Mouse (Mus musculus) hindbrain, embryonic 16.5 days (tissue): ENCODE measurements at regions not wholly inside any gene's neighbourhood (a gene's known extent, or its start where the extent isn't known, plus 50 kb on each side); places are given as distances from the start of the nearest gene placed in this dataset. TPM values are rescaled to one million over a fixed set of nuclear protein-coding genes. Genes with fewer than 3 reads are reported as not detected.

ENCODE experiments used
- ATAC-seq: fragments of 200-750 bp; cut with Nextera tagmentation; 2 replicates; pipeline ENCODE4 v1.8.0; 2017; ENCODE audit warnings: moderate TSS enrichment, moderate library complexity
- H3K27ac ChIP-seq: fragments of 300-500 bp; sonication (generic); 2 replicates; pipeline ENCODE4 v1.5.1; 2014; ENCODE audit warnings: low read depth, mild to moderate bottlenecking, control low read depth, low read length, moderate library complexity
- H3K27me3 ChIP-seq: fragments of 300-500 bp; sonication (generic); replicated peaks from 2 replicates; pipeline ENCODE4 v1.6.1; 2014; ENCODE audit warnings: low read length; ENCODE audit not compliant: control insufficient read depth, insufficient read depth
- H3K36me3 ChIP-seq: fragments of 300-500 bp; sonication (generic); 2 replicates; pipeline ENCODE4 v1.6.1; 2014; ENCODE audit warnings: mild to moderate bottlenecking, low read length, moderate library complexity, mixed read lengths; ENCODE audit not compliant: control insufficient read depth, insufficient read depth
- H3K4me1 ChIP-seq: fragments of 300-500 bp; sonication (generic); 2 replicates; pipeline ENCODE4 v1.6.1; 2014; ENCODE audit warnings: low read depth, low read length; ENCODE audit not compliant: control insufficient read depth, insufficient read depth
- H3K4me2 ChIP-seq: fragments of 300-500 bp; sonication (generic); 2 replicates; pipeline ENCODE4 v1.6.1; 2014; ENCODE audit warnings: mild to moderate bottlenecking, low read length, control low read depth, moderate library complexity
- H3K4me3 ChIP-seq: fragments of 300-500 bp; sonication (generic); 2 replicates; pipeline ENCODE4 v1.5.1; 2014; ENCODE audit warnings: mild to moderate bottlenecking, low read length, control low read depth, moderate library complexity
- H3K9ac ChIP-seq: fragments of 300-500 bp; sonication (generic); 2 replicates; pipeline ENCODE4 v1.6.1; 2014; ENCODE audit warnings: low read depth, mild to moderate bottlenecking, control low read depth, low read length, moderate library complexity
- H3K9me3 ChIP-seq: fragments of 300-500 bp; sonication (generic); 2 replicates; pipeline ENCODE4 v1.6.1; 2014; ENCODE audit warnings: mild to moderate bottlenecking, low read length, moderate library complexity; ENCODE audit not compliant: control insufficient read depth
- WGBS: fragments of 180-500 bp; shearing (Covaris S2); extraction: QIAGEN DNeasy Blood & Tissue Kit; methylation state at CpG from one replicate; pipeline ENCODE4 v1.1.7; 2014; 5-methylcytosine and 5-hydroxymethylcytosine counted together
- microRNA-seq: library from miRNA; unstranded; fragments of <30 nt; microRNA quantifications from one replicate; pipeline ENCODE4, GENCODE M21; 2017

- Histone ChIP-seq H3K27me3 (no peaks in the 10 kb centered on the region), H3K27ac (no peak overlapping the region), H3K9ac (no peak overlapping the region), H3K36me3 (no peaks in the 10 kb centered on the region), H3K4me2 (peak overlapping the region; percentile 30), H3K4me1 (no peaks in the 10 kb centered on the region), H3K9me3 (no peaks in the 10 kb centered on the region), H3K4me3 (no peak overlapping the region)
- ATAC-seq, result peak; percentile 63
- WGBS, result 35% methylated on average over 19 of the region's 19 CpGs
Measured at GRCm38 (mm10) chr3:34959044-34959521, 308.9 kb downstream of the Sox2 start.

DNA sequence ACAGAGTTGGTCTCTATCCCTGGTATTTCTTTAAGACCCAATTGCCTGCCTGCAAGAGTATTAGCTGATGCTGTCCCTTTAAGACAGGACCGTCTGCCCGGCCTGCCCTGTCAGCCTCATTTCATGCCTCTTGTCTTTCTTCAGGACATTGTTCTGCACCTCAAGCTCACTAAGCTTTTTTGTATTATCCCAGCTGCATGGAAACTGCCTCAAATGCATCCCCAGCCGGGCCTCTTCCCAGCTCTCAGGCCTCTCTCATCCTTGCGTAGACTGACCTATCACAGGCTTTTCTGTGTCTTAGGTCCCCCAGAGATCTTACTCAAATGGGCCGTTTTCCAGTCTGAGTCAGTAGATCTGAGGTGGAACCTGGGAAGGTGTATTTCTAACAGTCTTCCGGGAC lies 316.2 kb downstream of the Sox2 start:
- ATAC-seq, result no peak
- H3K27ac ChIP-seq, result no peak overlapping the region
- no peaks in the 10 kb centered on the region for H3K36me3 ChIP-seq
- no peaks in the 10 kb centered on the region for H3K9me3 ChIP-seq
- WGBS, result 16% methylated on average over 6 of the region's 6 CpGs
- H3K27me3 ChIP-seq, result no peaks in the 10 kb centered on the region
- no peak overlapping the region for H3K4me2 ChIP-seq
- H3K4me3 ChIP-seq, result no peak overlapping the region
- no peak overlapping the region for H3K9ac ChIP-seq
- H3K4me1 ChIP-seq, result no peaks in the 10 kb centered on the region

GRCm38 (mm10) chr3:34967911-34968310 lies 317.7 kb downstream of the Sox2 start:
- no peak overlapping the region for H3K4me2 ChIP-seq
- 76% methylated on average over 2 of the region's 2 CpGs for WGBS
- no peak overlapping the region for H3K27ac ChIP-seq
- no peaks in the 10 kb centered on the region for H3K27me3 ChIP-seq
- H3K9me3 ChIP-seq, result no peaks in the 10 kb centered on the region
- no peak for ATAC-seq
- H3K9ac ChIP-seq, result no peak overlapping the region
- no peaks in the 10 kb centered on the region for H3K4me1 ChIP-seq
- no peaks in the 10 kb centered on the region for H3K36me3 ChIP-seq
- no peak overlapping the region for H3K4me3 ChIP-seq

GRCm38 (mm10) chr3:34971536-34971935 lies 321.3 kb downstream of the Sox2 start:
- H3K27ac ChIP-seq, result no peak overlapping the region
- no peaks in the 10 kb centered on the region for H3K27me3 ChIP-seq
- 73% methylated on average over 4 of the region's 4 CpGs for WGBS
- H3K9me3 ChIP-seq, result no peaks in the 10 kb centered on the region
- H3K4me1 ChIP-seq, result peaks cover 3% of the 10 kb centered on the region
- no peak overlapping the region for H3K4me3 ChIP-seq
- no peaks in the 10 kb centered on the region for H3K36me3 ChIP-seq
- ATAC-seq, result no peak
- H3K4me2 ChIP-seq, result no peak overlapping the region
- no peak overlapping the region for H3K9ac ChIP-seq

DNA sequence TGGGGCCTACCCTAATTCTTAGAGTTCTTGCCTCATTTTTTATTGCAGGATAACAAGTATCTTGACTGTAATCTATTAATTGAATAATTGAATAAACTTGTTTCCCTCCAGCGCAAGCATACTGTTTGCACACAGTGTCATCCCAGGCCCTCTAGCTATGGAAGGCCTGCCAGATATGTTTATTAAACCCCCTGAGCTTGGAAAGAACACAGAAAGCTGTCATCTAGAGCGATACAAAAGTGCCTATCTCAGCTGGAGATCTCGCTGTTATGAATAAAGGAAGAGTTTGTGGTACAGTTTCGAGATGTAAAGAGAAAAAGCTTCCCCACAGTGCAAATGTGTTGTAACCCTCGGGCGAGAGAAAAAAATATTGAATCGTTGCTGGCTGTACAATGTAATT lies 324.2 kb downstream of the Sox2 start:
- H3K27ac ChIP-seq, result no peak overlapping the region
- H3K4me1 ChIP-seq, result peaks cover 3% of the 10 kb centered on the region
- H3K36me3 ChIP-seq, result no peaks in the 10 kb centered on the region
- no peaks in the 10 kb centered on the region for H3K9me3 ChIP-seq
- peak; percentile 83 for ATAC-seq
- no peak overlapping the region for H3K4me3 ChIP-seq
- no peak overlapping the region for H3K9ac ChIP-seq
- WGBS, result 36% methylated on average over 7 of the region's 7 CpGs
- H3K27me3 ChIP-seq, result no peaks in the 10 kb centered on the region
- no peak overlapping the region for H3K4me2 ChIP-seq

Small RNAs in the stretch of these regions (microRNA-seq; reads per million reads assigned to microRNA genes)
- gene Mir6378, result not detected
